Mouse (Mus musculus) ES-E14 (cell line): ENCODE results near the gene Borcs6.

Experiments
- CHD2 ChIP-seq: IDR thresholded peaks from 2 replicates; pipeline ENCODE4 v1.6.1; 2014; ENCODE audit warnings: mild to moderate bottlenecking, low read depth, low read length, inconsistent platforms
- HCFC1 ChIP-seq: IDR thresholded peaks from 2 replicates; pipeline ENCODE4 v1.6.1; 2012; ENCODE audit warnings: low read length, inconsistent platforms, borderline replicate concordance; ENCODE audit not compliant: insufficient read depth
- MAFK ChIP-seq: IDR thresholded peaks from 2 replicates; pipeline ENCODE4 v1.6.1; 2014; ENCODE audit warnings: mild to moderate bottlenecking, low read depth, low read length, inconsistent platforms; ENCODE audit not compliant: insufficient read depth
- ZC3H11A ChIP-seq: IDR thresholded peaks from 2 replicates; pipeline ENCODE4 v1.6.1; 2012; ENCODE audit warnings: low read depth, mild to moderate bottlenecking, inconsistent platforms, low read length, borderline replicate concordance
- ZNF384 ChIP-seq: IDR thresholded peaks from 2 replicates; pipeline ENCODE4 v1.6.1; 2012; ENCODE audit warnings: low read depth, low read length, inconsistent platforms

DNA sequence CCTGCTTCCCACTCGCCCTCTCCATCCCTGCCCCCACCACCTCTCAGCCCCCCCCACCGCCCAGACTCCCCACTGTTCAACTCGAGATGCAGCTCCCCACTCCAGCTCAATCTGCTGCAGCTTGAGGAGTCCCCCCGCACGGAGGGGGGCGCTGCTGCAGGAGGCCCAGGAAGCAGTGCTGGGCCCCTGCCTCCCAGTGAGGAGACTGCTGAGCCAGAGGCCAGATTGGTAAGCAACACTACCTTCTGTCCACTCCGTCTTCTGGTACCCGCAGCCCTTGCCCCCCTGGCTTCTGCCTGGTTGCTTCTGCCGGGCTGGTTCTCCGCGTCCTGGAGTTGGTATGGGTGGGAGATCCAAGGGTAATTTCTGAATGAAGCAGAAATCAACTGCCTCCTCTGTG is 47.3 kb downstream of the Borcs6 start:
- TF ChIP-seq ZNF384, result no peak
- no peak for TF ChIP-seq CHD2
- no peak for TF ChIP-seq MAFK
- no peak for TF ChIP-seq ZC3H11A
- TF ChIP-seq HCFC1, result no peak
